Mouse (Mus musculus) brain, adult 2 months (tissue): ENCODE data around the gene Esf1.
"Not testable (repeated sequence)": the region's sequence is repeated elsewhere in the genome, so short reads cannot be mapped to it uniquely, and the experiment has no call there.

Experiments
- DNase-seq: peaks from one replicate; pipeline ENCODE4 v3.0.0; 2011; ENCODE audit warnings: low read depth, low spot score

Esf1 gene

GRCm38 (mm10) chr2:140096034-140096433 lies 74.3 kb downstream of the Esf1 start:
- DNase-seq: peak; percentile 26

- DNase-seq: peak; percentile 60
These were observed 76.9 kb downstream of the Esf1 start for GRCm38 (mm10) chr2:140093433-140093832.

GRCm38 (mm10) chr2:140084245-140084644 lies 86.1 kb downstream of the Esf1 start:
- no peak for DNase-seq

- no peak for DNase-seq
These were observed 89.4 kb downstream of the Esf1 start for GRCm38 (mm10) chr2:140080747-140081577.

GRCm38 (mm10) chr2:140079284-140079683 lies 91.1 kb downstream of the Esf1 start:
- not testable (repeated sequence) for DNase-seq

GRCm38 (mm10) chr2:140078600-140079280 lies 91.6 kb downstream of the Esf1 start:
- peak; percentile 24 for DNase-seq

- no peak for DNase-seq
These were observed 92.9 kb downstream of the Esf1 start for GRCm38 (mm10) chr2:140077476-140077875.

- DNase-seq: no peak
These were observed 95.2 kb downstream of the Esf1 start for GRCm38 (mm10) chr2:140075150-140075549.
